9 mouse cellular contexts compared by ENCODE assay signal in genomic region chr19:5839317-5840085, GRCm38 (mm10). TPM values are rescaled to one million over a fixed set of nuclear protein-coding genes. Genes with fewer than 3 reads are reported as not detected.
DNase-seq lines count a peak whose midpoint lies in the region; ATAC-seq and TF ChIP-seq lines count a peak whose summit lies in the region.
"Had no signal": no experiment of that assay in that cellular context is flagged by ENCODE, and none has a peak within 500 bp of the region (broad histone marks: within the 10 kb centered on the region; RNA-seq: fewer than 3 reads in every experiment).

No protein-coding gene starts in this region.

- no peaks in the 10 kb centered on the region for H3K27me3 ChIP-seq in kidney, postnatal 0 days (ENCODE audit: insufficient read depth, low read length)
- H3K27me3 ChIP-seq in testis, adult 2 months (ENCODE audit: control insufficient read depth, insufficient read depth, low read length), result no peaks in the 10 kb centered on the region

- H3K4me3 ChIP-seq in kidney, postnatal 0 days (replicated peaks; ENCODE audit: low read depth, low read length), result no peak overlapping the region
- H3K4me3 ChIP-seq in testis, adult 2 months (ENCODE audit: control insufficient read depth, low read depth, low read length), result no peak overlapping the region

- 64% methylated on average over 14 of the region's 14 CpGs for WGBS in kidney, postnatal 0 days

- peak; percentile 20; the same call in 1 of the 2 replicates for TF ChIP-seq POLR2A in testis, adult 2 months (IDR thresholded peaks at IDR 0.05; ENCODE audit: control insufficient read depth, low read depth, low read length)

- H3K36me3 ChIP-seq in kidney, postnatal 0 days (ENCODE audit: insufficient read depth, low read length), result no peaks in the 10 kb centered on the region
- no peaks in the 10 kb centered on the region for H3K36me3 ChIP-seq in testis, adult 2 months (ENCODE audit: control insufficient read depth, insufficient read depth, low read length)

- no peak overlapping the region for H3K9ac ChIP-seq in kidney, postnatal 0 days (ENCODE audit: low read depth, low read length)

- peak; percentile 61 for DNase-seq in gastrocnemius, adult 18-20 months (ENCODE audit: low spot score)
- no peak for DNase-seq in gastrocnemius, postnatal 10 days
- DNase-seq in kidney, postnatal 0 days (ENCODE audit: low spot score), result no peak
- no peak for DNase-seq in kidney, postnatal 14 days
- DNase-seq in testis, postnatal 10 days (ENCODE audit: low spot score), result no peak
- no peak for DNase-seq in embryo, embryonic 10 days (ENCODE audit: low spot score)
- DNase-seq in cerebellum, adult 11-12 months, result no peak
- DNase-seq: thymus, adult 2 months had no signal

- no peak for TF ChIP-seq CTCF in kidney, postnatal 0 days (IDR thresholded peaks at IDR 0.05; ENCODE audit: low read depth)
- TF ChIP-seq CTCF in testis, adult 2 months (IDR thresholded peaks at IDR 0.05; ENCODE audit: control insufficient read depth, insufficient read depth, insufficient replicate concordance, low read depth, low read length), result no peak

- H3K4me1 ChIP-seq in kidney, postnatal 0 days (replicated peaks; ENCODE audit: insufficient read depth, low read length), result peaks cover 27% of the 10 kb centered on the region
- H3K4me1 ChIP-seq in testis, adult 2 months (ENCODE audit: control insufficient read depth, insufficient read depth, low read length), result peaks cover 2% of the 10 kb centered on the region

- peak overlapping the region; percentile 98; the same call in 1 of the 2 replicates for H3K27ac ChIP-seq in kidney, postnatal 0 days
- no peak overlapping the region for H3K27ac ChIP-seq in testis, adult 2 months (ENCODE audit: control insufficient read depth, insufficient read depth, low read depth, low read length)

- no peaks in the 10 kb centered on the region for H3K9me3 ChIP-seq in kidney, postnatal 0 days (replicated peaks; ENCODE audit: low read length)

- peak overlapping the region; percentile 66 for H3K4me2 ChIP-seq in kidney, postnatal 0 days (ENCODE audit: low read length)

- no peak for ATAC-seq in kidney, postnatal 0 days (replicated peaks; ENCODE audit: low FRiP score, low read depth)

RNA-seq across cellular contexts. Expression of gene Frmd8, which starts 35.6 kb away (rescaled TPM):
- 1 to 10 TPM; 2.9 to 3.2 TPM for total RNA-seq in gastrocnemius, adult 18-20 months (2021)
- total RNA-seq in gastrocnemius, postnatal 10 days (2021), result 10 to 100 TPM in 1 of 2 experiments, 1 to 10 TPM in 1; 7.4 to 10.3 TPM
- 31.6 and 35.9 TPM in 2 replicates for polyA plus RNA-seq in kidney, postnatal 0 days (2015; fragmentation: Nextera tagmentation; extraction: Ambion mirVana)
- 25.3 and 28.1 TPM in 2 replicates for polyA plus RNA-seq in testis, adult 2 months (2012; rRNA removed)

RNA-seq across cellular contexts. Expression of gene Slc25a45, which starts 38.1 kb away (rescaled TPM):
- total RNA-seq in gastrocnemius, adult 18-20 months (2021), result under 1 TPM; 0.59 to 0.90 TPM
- total RNA-seq in gastrocnemius, postnatal 10 days (2021), result 1 to 10 TPM; 2.6 to 3.5 TPM
- 19.9 and 24.5 TPM in 2 replicates for polyA plus RNA-seq in kidney, postnatal 0 days (2015; fragmentation: Nextera tagmentation; extraction: Ambion mirVana)
- polyA plus RNA-seq in testis, adult 2 months (2012; rRNA removed), result 20.1 and 26.1 TPM in 2 replicates

RNA-seq across cellular contexts. Expression of gene Tigd3, which starts 54.4 kb away (rescaled TPM):
- under 1 TPM; 0.21 TPM for total RNA-seq in gastrocnemius, adult 18-20 months (2021)
- total RNA-seq in gastrocnemius, postnatal 10 days (2021), result under 1 TPM; 0.82 to 0.95 TPM
- 2.9 and 3.6 TPM in 2 replicates for polyA plus RNA-seq in kidney, postnatal 0 days (2015; fragmentation: Nextera tagmentation; extraction: Ambion mirVana)
- 0.84 and 0.94 TPM in 2 replicates for polyA plus RNA-seq in testis, adult 2 months (2012; rRNA removed)
